Mouse (Mus musculus) intestine, postnatal 0 days (tissue): Measurements from ENCODE around the gene Mest. TPM values are rescaled to one million over a fixed set of nuclear protein-coding genes. Genes with fewer than 3 reads are reported as not detected.

Experiments
- ATAC-seq: fragments of 200-750 bp; cut with Nextera tagmentation; 2 replicates; pipeline ENCODE4 v1.8.0; 2017; ENCODE audit warnings: mild to moderate bottlenecking, moderate TSS enrichment, moderate library complexity
- H3K27ac ChIP-seq: fragments of 300-500 bp; sonication (generic); 2 replicates; pipeline ENCODE4 v1.5.1; 2014; ENCODE audit warnings: mild to moderate bottlenecking, low read depth, low read length, moderate library complexity
- H3K27me3 ChIP-seq: fragments of 300-500 bp; sonication (generic); replicated peaks from 2 replicates; pipeline ENCODE4 v1.6.1; 2014; ENCODE audit warnings: low read length, mixed read lengths; ENCODE audit not compliant: control insufficient read depth, insufficient read depth
- H3K36me3 ChIP-seq: fragments of 300-500 bp; sonication (generic); 2 replicates; pipeline ENCODE4 v1.6.1; 2014; ENCODE audit warnings: mild to moderate bottlenecking, moderate library complexity; ENCODE audit not compliant: control insufficient read depth, insufficient read depth
- H3K4me1 ChIP-seq: fragments of 300-500 bp; sonication (generic); replicated peaks from 2 replicates; pipeline ENCODE4 v1.6.1; 2014; ENCODE audit warnings: antibody characterized with exemption, low read length, mixed read lengths; ENCODE audit not compliant: control insufficient read depth, insufficient read depth
- H3K4me2 ChIP-seq: fragments of 300-500 bp; sonication (generic); replicated peaks from 2 replicates; pipeline ENCODE4 v1.6.1; 2014; ENCODE audit warnings: low read depth, mild to moderate bottlenecking, moderate library complexity
- H3K4me3 ChIP-seq: fragments of 300-500 bp; sonication (generic); 2 replicates; pipeline ENCODE4 v1.5.1; 2014; ENCODE audit warnings: low read depth, low read length
- H3K9ac ChIP-seq: fragments of 300-500 bp; sonication (generic); 2 replicates; pipeline ENCODE4 v1.6.1; 2014; ENCODE audit warnings: mild to moderate bottlenecking, low read depth, low read length
- H3K9me3 ChIP-seq: fragments of 300-500 bp; sonication (generic); 2 replicates; pipeline ENCODE4 v1.6.1; 2016; ENCODE audit warnings: mixed run types; ENCODE audit not compliant: control insufficient read depth
- CTCF ChIP-seq: sonication (generic); IDR thresholded peaks from 2 replicates; pipeline ENCODE4 v1.5.1; 2016; ENCODE audit warnings: low read depth, mild to moderate bottlenecking, control low read depth, antibody characterized with exemption, moderate library complexity
- WGBS: fragments of 180-500 bp; shearing (Covaris S2); extraction: QIAGEN DNeasy Blood & Tissue Kit; methylation state at CpG from one replicate; pipeline ENCODE4 v1.1.7; 2014; 5-methylcytosine and 5-hydroxymethylcytosine counted together
- polyA plus RNA-seq: library from polyadenylated mRNA; unstranded; fragments of >200 nt; fragmentation: Nextera tagmentation; extraction: Ambion mirVana; gene quantifications from 2 replicates; pipeline ENCODE4 v1.2.1, GENCODE M21; 2015

Gene Mest
- polyA plus RNA-seq, 1 experiment from 2014 or later, result 156 TPM

DNA sequence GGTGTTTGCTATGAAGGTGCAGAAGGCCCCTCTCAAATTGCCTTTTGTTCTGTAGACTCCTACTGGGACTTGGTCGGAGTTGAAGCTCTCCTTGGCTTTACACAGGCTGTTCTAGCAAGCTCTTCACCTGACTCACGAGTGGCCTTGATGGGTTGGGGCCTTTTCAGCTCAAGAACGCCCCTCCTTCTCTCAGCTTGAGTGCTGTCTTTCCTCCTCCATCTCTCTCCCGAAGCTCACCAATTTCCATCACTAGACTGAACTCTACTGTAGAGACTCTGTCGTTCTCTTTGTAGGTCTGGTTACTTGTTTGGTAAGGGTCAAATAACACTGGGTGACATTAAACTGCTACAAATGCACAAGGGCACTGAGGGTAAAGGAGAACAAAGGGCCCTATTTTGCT, 30.5 kb upstream of the Mest start:
- Histone ChIP-seq H3K9ac (peak overlapping the region; percentile 59; the same call in 1 of the 2 replicates), H3K36me3 (no peaks in the 10 kb centered on the region), H3K4me1 (peaks cover 6% of the 10 kb centered on the region; the same call in 1 of the 2 replicates), H3K4me2 (peak overlapping the region; percentile 74), H3K9me3 (no peaks in the 10 kb centered on the region), H3K27me3 (no peaks in the 10 kb centered on the region), H3K27ac (peak overlapping the region; percentile 74; the same call in 1 of the 2 replicates), H3K4me3 (peak overlapping the region; percentile 69)
- WGBS, result 77% methylated on average over 5 of the region's 5 CpGs
- TF ChIP-seq CTCF, result no peak
- ATAC-seq, result no peak

GRCm38 (mm10) chr6:30693350-30693991, 29.9 kb upstream of the Mest start, which contains the start of gene Cep41:
Cep41 (minus strand) TSS chr6:30693749.
- Histone ChIP-seq H3K36me3 (no peaks in the 10 kb centered on the region), H3K4me2 (peak within 1 kb of the TSS; percentile 74), H3K4me3 (peak within 1 kb of the TSS; percentile 69), H3K27me3 (no peaks in the 10 kb centered on the region), H3K27ac (peak within 1 kb of the TSS; percentile 74), H3K9ac (peak within 1 kb of the TSS; percentile 59), H3K4me1 (peaks cover 6% of the 10 kb centered on the region; the same call in 1 of the 2 replicates), H3K9me3 (no peaks in the 10 kb centered on the region)
- TF ChIP-seq CTCF, result no peak
- WGBS, result 3% methylated on average over 46 of the region's 52 CpGs
- ATAC-seq, result peak; percentile 99

DNA sequence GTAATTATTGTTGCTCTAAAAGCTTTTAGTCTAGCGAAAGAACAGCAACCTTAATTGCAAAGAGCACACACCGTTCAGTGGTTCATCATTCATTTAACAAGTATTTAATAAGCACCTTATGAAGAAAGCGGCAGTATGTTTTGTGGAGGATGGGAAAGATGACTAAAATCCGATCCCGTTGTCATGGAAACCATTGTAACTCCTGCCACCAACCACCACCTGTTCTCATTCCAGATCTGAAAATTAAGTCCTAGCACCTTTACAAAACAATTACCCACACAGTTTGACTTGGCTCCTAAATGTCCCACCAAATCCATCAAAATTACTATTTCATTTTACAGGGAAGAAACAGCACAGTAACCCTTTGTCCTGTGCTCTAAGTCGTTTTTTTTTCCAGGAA, 29.1 kb upstream of the Mest start:
- Histone ChIP-seq H3K9me3 (no peaks in the 10 kb centered on the region), H3K36me3 (no peaks in the 10 kb centered on the region), H3K4me2 (peak overlapping the region; percentile 74), H3K27me3 (no peaks in the 10 kb centered on the region), H3K4me3 (peak overlapping the region; percentile 69; the same call in 1 of the 2 replicates), H3K9ac (no peak overlapping the region), H3K27ac (no peak overlapping the region), H3K4me1 (peaks cover 6% of the 10 kb centered on the region; the same call in 1 of the 2 replicates)
- 44% methylated on average over 6 of the region's 6 CpGs for WGBS
- ATAC-seq, result no peak
- TF ChIP-seq CTCF, result no peak

- no peak for ATAC-seq
- Histone ChIP-seq H3K4me3 (no peak overlapping the region), H3K27ac (no peak overlapping the region), H3K9me3 (no peaks in the 10 kb centered on the region), H3K9ac (no peak overlapping the region), H3K4me1 (peaks cover 6% of the 10 kb centered on the region; the same call in 1 of the 2 replicates), H3K36me3 (no peaks in the 10 kb centered on the region), H3K4me2 (no peak overlapping the region), H3K27me3 (no peaks in the 10 kb centered on the region)
- WGBS, result 92% methylated on average over 8 of the region's 8 CpGs
- no peak for TF ChIP-seq CTCF
Observed at GRCm38 (mm10) chr6:30695124-30695523, 28.2 kb upstream of the Mest start.

DNA sequence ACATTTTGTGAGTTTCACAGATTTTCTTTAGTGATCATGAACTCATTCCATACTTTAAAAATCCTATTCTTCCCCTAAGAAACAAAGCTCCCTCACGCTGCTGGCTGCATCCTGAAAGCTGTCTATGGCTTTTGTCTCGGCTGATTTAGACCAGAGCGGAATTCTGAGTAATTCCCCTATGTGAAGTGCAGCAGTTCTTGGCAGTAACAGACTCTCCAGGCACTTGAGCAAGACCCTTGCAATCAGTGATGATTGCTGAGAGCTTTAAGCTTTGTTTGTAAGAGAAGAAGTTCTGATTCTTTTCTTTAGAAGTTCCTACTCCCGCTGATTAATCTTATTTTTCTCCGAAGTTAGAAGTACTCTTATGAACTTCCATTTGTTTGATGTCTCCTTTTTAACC, 25.9 kb upstream of the Mest start:
- no peak for ATAC-seq
- Histone ChIP-seq H3K27me3 (no peaks in the 10 kb centered on the region), H3K27ac (no peak overlapping the region), H3K9me3 (no peaks in the 10 kb centered on the region), H3K36me3 (no peaks in the 10 kb centered on the region), H3K4me3 (no peak overlapping the region), H3K9ac (no peak overlapping the region), H3K4me1 (peaks cover 6% of the 10 kb centered on the region; the same call in 1 of the 2 replicates), H3K4me2 (no peak overlapping the region)
- no peak for TF ChIP-seq CTCF
- WGBS, result 54% methylated on average over 5 of the region's 5 CpGs

DNA sequence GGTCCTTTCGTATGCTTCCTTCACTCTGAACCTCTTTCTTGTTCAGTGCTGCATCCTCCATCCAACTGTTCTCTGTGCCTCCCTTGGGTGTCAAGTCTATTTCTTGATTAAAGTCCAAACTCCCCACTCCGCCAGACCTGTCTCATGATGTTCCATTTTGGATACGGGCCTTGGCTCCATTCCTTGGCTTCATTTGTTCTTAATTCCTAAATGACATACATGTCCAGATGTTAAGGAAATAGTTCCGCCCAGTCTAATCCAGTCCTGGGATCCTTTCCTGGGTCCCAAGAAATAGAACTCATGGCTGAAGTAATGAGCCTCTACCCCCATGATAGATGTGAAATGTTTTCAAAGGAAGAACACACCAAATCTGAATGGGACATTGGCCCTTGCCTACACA, 25.3 kb upstream of the Mest start:
- no peak for TF ChIP-seq CTCF
- no peak overlapping the region for H3K27ac ChIP-seq
- 77% methylated on average over 4 of the region's 4 CpGs for WGBS

More for the DNA sequence above, 25.3 kb upstream of the Mest start:
- ATAC-seq, result no peak
- H3K4me2 ChIP-seq, result no peak overlapping the region
- H3K36me3 ChIP-seq, result no peaks in the 10 kb centered on the region
- no peak overlapping the region for H3K9ac ChIP-seq
- peaks cover under 1% of the 10 kb centered on the region; the same call in 1 of the 2 replicates for H3K4me1 ChIP-seq
- no peaks in the 10 kb centered on the region for H3K27me3 ChIP-seq
- no peak overlapping the region for H3K4me3 ChIP-seq
- no peaks in the 10 kb centered on the region for H3K9me3 ChIP-seq
